Mouse (Mus musculus): Measurements from ENCODE around the gene Rap2c.

Rap2c gene

DNA sequence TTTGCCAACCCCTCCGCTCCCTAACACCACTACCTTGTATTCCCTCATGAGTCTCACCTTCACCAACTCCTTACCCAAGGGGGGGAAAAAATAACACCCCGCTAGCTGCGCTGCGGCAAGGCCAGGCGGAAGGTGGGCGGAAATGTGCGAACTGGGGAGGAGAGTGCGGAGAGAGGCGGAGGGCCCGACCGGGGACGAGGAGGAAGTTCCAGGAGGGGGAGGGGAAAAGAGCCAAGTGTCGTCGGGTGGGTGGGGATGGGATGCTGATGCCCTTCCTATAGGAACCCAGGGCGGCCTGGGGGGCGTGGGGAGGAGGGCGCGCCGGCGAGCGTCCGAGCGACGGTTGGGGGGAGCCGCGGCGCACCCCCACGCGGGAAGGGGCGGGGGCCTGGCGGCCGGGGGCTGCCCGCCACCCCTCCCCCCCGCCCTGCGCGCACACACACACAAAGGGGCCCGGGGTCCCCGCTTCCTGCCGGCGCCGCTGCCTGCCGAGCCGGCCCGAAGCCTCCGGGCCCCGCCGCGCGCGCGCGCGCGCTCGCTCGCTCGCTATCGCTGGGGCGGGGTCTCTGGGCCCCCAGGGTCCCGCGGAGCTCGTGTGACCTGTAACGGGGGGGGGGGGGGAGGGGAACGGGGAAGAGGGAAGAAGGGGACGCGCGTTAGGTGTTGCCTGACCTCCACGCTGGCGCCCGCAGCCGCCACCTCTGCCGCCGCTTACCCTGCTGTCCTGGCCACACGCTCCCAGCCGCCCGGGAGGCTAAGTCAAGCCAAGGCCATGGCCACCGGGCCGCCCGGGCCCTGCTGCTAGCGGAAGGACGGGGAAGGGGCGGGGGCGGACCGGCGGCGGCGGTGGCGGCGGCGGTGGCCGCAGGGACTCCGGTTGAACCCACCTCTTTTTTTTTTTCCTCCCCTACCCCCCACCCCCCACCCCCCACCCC, at the start of gene Rap2c:
Gene Rap2c (minus strand): TSS at position 168 of the 935 bp plus-strand sequence.
- DNase-seq (ENCODE audit: low spot score): no peak

DNA sequence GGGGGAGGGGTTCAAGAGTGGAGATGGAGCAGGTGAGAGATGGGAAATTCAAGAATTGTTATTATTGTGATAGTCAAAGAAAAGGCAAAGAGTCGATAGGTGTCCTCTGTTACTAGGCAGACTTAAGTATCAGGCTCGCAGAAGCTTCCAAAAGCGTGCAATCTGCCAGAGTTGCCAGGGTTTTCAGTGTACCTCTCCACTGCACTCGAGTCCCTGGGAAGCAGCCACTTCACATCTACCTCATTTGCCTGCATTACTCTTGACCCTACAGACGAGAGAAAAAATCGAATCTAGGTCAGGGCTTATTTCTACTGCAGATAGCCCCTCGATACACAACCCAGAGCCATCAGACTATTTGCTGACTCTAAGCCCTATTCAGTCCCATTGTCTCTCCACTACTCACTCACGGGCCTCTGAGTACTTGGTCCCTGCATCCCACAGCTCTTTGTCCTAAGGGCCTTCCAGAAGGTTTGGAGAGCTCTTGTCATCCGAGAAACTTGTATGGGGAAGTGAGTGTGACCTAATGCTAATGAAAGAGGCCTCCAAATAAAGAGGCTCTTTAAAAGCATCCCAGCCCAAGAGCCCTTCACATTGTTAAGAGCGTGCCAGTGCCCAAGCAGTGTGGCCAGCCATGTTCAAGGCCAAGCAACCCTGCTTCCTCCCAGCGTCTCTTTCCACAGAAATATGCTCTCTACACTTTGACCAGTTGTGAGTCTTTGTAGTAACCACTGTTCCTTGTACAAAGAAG, 48.9 kb upstream of the Rap2c start:
- DNase-seq (ENCODE audit: low spot score): no peak

DNA sequence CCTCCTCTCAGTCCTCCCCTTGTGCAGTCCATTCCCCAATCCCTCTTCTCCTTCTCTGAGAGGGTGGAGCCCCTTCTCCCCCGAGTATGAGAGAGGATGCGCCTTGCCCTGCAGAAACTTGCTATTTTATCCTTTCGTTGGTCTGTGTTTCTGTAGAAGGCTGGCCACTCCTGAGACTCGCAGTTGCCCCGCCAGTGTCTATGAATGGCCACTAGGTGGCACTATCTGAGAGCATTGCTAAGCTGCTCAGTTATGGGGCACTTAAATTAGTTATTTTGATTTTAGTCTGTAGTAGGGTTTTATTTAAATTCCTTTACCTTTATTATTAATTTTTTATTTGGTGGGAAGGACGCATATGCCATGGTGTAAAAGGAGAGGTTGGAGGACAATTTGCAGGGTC, 48.0 kb upstream of the Rap2c start:
- no peak for DNase-seq (ENCODE audit: low spot score)

DNA sequence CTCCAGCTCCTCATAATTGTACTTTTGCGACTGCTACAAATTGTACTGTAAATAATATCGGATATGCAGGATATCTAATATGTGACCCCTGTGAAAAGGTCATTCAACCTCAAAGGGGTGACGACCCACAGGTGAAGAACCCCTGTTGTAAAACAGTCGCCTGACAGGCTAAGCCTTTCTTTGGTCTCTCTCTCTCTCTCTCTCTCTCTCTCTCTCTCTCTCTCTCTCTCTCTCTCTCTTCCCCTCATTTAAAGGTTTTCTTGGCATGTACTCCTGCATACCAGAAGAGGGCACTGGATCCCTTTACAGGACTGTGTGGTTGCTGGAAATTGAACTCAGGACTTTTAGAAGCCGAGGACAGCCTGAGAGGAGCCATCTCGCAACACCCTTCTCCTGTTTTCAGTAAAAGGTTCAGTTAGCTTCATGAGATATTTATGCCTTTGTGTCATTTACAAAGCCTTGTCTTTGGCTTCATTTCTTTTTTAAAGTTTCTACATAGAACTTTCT, 47.4 kb upstream of the Rap2c start:
- DNase-seq (ENCODE audit: low spot score): no peak

DNA sequence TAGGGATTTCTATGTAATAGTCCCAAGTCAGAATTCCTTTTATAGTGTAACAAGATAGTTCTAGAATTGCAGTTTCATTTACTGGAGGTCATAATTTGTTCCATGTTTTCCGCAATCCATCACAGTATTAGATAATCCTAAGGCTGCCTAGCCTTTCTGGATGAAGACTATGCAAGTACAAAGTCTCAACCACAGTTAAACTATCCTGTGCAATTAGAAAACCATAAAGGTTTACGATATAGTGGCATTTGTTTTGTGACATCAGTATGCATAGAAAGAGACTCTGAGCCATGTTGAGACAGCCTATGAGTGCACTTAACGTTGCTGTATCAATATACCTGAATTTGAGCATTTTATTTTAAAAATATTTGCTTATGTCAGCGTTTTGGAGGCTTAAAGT, 42.4 kb upstream of the Rap2c start:
- DNase-seq (ENCODE audit: low spot score): no peak

DNA sequence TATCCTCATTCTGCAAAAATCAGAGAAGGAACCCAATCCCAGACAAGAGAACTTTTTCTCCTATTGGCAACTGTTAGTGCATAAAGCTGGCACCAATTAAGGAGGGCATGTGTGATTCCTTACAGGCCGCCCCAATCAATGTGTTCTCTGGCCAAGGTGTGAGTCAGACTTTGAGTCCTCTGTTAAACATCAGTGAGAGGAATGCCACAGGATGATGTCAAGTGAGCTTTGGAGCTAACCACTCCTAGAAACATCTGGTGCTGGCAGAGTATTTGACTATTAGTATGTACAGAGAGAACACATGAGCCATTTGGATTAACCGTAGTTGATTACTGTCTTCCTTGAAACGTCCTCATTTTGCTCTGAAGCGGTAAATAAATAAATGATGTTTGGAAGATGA, 40.9 kb upstream of the Rap2c start:
- no peak for DNase-seq (ENCODE audit: low spot score)

DNA sequence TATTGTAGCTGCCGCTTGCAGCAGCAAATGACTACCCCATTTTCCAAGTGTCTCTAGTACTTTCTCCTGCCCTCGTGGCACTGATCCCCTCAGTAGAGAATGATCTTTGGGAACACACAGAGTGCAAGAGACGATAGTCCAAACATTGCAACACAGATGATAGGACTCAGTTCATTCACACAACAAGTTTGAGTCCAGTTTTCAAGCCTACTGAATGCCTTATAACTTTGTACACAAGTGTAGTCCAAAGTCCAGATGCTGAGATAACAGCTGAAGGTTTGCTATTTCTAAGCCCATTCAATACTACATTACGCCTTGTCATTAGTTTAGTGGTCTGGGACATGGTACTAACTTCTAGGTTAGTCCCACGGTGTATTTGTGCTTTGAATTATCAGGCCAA, 40.5 kb upstream of the Rap2c start:
- no peak for DNase-seq (ENCODE audit: low spot score)

DNA sequence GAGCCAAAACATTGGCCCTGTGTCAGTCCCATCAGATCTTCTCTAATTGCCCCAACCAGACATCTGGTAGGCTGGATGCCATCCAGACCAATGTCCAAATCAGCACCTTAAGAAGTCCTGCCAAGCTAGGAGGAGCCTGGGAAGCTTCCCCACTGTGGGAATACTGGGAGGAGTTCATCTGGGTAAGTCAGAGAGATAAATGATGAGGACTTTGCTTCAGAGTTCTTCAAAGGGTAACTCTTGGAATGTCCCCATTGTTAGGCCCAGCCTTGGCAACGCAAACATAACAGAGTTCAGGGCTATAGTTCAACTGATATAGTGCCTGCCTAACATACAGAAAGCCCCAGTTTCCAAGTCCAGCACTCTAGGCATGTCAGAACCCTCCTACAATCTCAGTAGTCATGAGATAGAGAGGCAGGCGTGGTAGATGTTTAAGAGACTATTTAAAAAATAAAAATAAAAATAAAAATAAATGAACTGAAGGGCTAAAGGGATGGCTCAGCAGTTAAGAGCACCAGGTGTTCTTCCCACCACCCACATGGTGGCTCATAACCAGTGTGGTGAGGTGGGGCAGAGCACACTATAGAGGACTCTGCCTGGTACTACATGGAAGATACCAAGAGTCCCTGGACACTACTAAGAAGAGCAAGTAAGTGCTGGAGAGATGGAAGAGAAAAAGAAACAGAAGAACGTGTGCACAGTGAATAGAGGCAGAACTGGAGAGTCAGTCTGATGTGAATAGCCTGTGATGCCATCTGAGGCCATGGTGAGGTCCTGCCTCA, 34.1 kb upstream of the Rap2c start:
- DNase-seq (ENCODE audit: low spot score): no peak

DNA sequence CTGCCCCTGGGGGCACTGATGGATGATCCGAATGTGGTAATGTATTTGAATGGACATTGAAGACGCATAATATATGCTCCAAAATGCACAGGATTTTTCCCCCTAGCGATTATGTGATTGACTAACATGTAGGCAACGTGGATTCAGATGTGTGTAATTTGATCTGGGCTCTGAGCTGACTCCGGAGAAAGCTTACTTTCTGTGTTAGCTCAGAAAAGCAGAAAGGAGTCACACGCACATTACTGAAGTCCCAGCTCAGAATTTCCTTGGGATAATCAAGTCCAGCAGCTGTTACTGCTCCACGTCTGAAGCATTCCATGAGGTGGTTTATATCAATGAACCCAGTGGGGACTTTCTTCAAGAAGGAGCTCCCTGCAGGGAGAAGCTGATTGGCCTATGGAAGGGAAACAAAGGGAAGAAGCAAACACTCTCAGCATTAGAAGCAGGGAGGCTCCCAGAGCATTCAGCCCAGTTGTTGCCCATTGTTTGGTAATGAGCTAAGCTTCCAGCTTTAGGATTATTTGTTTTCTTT, 17.9 kb upstream of the Rap2c start:
- DNase-seq (ENCODE audit: low spot score): no peak

DNA sequence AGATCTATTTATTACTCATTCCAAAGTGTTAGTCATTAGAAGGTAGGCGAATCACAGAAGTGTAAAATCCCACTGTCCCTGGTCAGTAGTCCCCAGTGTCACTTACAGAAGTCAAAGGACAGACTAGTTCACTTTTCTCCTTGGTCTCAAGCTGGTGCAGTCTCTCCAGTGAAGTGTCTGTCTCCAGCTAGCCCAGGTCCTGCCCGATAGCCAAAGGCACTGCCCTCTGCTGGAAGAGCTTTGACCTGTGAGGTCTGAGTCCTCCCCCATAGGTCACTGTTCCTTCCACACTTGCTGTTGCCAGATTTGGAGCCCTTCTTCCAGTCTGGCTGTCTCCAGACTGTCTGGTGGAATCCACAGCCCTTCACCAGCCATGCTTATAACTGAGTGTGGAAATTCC, 2.1 kb upstream of the Rap2c start:
- no peak for DNase-seq (ENCODE audit: low spot score)

DNA sequence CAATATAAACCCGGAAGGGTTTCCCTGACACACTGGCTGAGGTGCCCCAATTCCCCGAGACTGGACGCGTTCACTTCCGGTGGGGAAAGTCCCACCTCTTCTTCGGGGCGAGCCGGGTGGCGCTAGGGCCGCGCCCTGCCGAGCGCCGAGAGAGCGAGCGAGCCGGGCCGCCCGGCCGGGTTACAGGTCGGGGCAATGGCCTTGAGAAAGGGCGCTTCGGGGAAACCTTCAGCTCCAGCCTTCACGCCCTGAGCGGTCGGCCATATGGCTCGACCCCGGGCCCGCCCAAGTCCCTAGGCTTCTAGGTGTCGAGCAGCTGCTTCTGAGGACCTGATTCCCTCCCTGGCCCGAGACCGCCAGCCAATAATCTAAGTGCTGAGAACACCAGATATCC, 965 bp upstream of the Rap2c start:
- no peak for DNase-seq (ENCODE audit: low spot score)

DNA sequence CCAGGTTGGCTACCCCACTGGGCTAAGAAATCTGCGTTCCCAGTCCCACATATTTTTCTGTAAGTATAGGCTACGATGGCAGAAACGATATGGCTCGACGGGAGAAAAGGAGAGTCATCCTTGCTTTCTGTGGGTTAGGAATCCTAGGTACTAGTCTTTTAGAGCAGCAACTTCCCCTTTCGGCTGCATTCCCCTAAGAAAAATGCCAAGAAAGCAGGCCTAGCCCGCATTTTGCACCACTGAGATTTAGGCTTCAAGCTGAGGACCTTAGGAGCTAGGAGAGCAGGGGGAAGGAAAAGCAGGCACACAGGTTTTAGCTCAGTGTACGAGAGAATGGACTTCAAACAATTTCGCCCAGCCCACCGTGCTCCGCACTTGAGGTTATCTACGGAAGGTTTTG, 892 bp downstream of the Rap2c start:
- no peak for DNase-seq (ENCODE audit: low spot score)

DNA sequence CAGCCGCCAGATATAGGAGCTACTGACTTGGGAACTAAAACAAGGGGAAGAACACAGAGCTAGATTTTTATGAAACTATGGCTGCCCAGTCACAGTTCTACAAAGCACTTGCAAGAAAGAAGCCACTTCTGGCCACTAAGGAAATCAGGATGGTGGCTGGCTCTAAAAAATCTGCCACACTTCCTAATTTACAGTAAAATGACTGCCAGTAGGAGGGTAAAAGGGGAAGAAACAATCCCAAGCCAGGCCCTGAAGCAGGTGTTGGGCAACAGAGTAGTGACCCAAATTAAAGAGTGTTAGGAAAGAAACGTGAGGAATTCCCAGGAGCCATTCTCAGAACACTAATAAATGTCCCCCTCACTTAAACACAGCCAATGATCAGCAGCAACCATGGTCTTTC, 5.5 kb downstream of the Rap2c start:
- DNase-seq (ENCODE audit: low spot score): no peak

DNA sequence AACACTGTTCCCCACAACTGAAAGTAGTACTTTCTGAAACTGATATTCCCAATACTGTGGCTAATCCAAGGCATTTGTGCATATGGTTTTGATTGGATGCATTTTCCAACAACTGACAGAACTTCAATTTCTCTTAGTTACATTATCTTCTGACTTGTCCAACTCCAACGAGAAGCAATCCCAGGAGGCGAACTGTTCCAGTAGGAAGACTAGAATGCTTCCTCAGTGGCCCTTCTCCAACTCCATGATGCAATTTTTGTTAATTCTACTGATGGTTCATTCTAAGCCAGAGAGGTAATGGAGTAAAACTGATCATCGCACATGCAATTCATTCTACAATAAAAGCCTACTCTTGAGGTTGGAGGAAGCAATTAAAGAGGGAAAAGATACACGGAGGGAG, 7.5 kb downstream of the Rap2c start:
- no peak for DNase-seq (ENCODE audit: low spot score)

DNA sequence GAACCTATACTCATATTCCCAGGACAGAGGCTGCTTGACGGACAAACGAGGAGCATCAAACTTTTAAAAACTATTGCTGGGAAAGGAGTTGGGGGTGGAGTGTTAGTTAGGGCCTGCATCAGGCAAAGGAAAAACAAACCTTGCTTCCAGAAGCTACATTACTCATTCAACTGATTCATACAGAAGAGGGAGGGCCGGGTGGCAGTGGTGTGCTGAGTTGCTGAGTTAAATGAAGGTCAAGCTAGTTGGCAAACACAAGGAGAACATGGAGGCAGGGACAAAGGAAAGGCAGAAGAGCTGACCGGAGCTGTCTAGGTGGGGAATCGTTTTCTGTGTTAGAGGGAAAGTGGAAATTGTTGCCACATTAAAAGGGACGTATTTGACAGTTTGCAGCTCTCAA, 17.0 kb downstream of the Rap2c start:
- DNase-seq (ENCODE audit: low spot score): no peak

DNA sequence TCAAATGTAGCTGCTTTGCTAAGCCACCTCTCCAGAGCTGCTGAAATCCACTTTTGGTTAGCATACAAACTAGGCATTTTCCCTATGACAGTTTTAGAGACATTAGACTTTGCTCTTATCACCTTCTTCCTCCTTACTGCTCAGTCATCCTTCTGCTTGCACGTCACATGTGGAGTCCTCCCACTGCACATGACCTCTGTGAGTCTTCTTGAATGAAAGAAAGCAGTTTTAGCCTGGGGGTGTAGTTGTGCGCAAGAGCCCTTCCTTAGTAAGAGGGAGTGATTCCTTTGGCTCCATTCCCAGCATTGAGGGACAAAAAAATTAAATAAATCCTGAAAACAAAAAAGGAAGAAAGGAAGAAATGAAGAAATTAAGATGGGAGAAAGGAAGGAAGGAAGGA, 22.5 kb downstream of the Rap2c start:
- no peak for DNase-seq (ENCODE audit: low spot score)

DNA sequence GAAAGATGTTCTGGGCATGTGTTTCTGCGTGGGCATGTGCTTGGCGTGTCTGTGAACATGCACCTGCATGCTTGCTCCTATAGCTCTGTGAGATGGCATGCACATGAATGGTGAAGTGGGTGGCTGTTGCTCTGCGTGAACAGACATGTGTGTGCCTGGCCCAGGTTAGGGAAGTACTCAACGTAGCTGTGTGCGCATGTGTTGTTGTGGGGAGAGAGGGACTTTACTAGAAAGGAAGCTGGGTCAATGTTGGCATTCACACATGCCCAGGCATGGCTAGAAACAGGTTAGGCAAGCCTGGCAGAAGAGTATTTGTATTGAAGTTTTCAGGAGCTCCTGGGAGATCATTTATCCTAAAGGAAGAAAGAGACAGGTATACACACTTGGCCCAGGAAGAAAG, 26.5 kb downstream of the Rap2c start:
- no peak for DNase-seq (ENCODE audit: low spot score)

DNA sequence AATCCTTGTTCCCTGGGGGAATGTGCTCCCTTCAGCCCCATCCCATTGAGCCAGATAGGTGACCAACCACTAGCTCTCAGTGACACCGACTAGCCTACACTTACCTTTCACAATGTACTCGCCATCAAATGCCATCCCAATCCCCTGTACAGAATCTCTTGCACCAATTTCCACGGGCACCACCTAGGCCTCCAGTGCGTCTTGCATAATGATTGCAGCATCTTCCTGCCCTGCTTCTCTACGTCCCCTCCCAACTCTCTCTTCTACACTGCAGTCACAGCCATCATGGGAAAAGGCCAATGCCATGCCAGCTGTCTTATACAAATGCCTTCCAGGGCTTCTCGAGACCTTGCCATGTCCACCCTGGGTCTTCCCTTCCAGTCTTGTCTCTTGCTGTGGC, 27.9 kb downstream of the Rap2c start:
- no peak for DNase-seq (ENCODE audit: low spot score)

DNA sequence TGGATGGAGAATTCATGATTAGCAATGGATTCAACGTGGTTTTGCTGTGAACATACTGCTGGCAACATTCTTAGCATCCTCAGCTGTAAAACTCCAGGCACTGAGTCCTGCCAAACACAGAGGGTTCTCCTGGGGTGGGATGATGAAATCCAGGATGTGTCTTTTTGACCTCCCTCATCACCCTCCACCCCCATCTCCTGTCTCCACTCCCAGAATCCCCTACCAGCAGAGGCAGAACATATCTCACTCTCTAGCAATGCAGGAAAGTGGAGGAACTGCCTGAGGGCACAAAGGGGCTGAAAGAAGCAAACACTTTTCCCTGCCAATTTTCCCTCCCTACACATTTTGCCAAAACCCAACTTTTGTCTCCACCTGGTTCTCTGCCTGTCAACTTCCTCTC, 29.2 kb downstream of the Rap2c start:
- DNase-seq (ENCODE audit: low spot score): no peak

DNA sequence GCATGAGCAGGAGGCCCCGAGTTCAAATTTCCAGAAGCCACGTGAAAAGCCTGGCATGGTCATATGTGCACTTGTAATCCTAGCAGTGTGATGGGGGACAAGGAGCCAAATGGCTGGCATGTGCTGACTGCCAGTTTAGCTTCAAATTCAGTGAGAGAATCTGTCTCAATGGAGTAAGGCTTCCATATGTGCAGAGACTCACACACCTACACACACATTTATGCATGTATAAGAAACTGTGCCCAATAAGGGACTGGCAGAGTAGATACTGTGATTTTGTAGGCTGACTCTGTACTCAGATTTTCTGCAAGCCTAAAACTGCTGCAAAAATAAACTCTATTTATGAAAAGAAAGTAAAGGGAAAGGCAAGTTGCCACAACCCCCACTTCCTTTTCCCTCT, 39.4 kb downstream of the Rap2c start:
- DNase-seq (ENCODE audit: low spot score): no peak

DNA sequence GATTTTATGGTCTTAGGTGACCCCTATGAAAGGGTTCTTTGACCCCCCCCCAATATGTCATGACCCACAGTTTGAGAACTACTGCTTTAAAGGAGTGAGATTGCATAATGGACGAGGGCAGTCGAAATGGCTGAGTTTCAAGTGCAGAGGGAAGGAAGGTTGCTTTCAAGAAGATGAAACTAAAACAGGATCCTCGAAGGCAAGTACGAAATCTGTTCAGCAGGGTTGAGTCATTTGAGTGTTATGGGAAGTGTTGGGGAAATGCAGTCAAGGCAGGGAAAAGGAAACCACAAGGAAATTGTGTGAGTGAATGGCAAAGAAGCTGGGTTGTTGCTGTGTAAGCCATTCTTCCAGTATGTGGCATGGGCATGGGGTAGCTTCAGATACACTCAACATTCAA, 45.7 kb downstream of the Rap2c start:
- DNase-seq (ENCODE audit: low spot score): no peak

DNA sequence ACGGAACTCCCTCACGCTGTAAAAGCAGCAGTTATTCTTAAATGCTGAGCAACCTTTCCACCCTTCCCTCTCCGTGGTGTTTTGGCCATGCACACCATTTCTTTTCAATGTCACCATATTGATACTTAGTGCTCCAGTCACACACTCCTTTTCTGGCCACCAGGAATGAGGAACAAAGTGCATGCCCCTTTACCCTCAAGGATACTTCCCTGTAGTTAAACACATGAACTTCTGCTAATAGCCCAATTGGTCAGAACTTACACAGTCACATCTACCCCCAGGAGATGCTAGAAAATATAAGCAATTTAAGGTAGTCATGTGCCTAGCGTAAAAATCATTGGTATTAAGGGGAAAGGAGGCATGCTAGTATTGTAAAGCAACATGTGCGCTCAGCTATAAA, 47.9 kb downstream of the Rap2c start:
- no peak for DNase-seq (ENCODE audit: low spot score)

Data from urinary bladder, postnatal 10 days (tissue).